Mouse (Mus musculus) small intestine, adult 2 months (tissue): ENCODE measurements around the gene Nploc4.
A peak's percentile ranks its signal among the peaks of the same experiment; 100 is the strongest.

Experiments used
- CTCF ChIP-seq: fragments of 200-500 bp; IDR thresholded peaks from 2 replicates; pipeline ENCODE4 v1.5.1; 2012; ENCODE audit warnings: low read depth, mild to moderate bottlenecking, control low read depth, inconsistent platforms, low read length, moderate library complexity, mixed read lengths; ENCODE audit not compliant: insufficient replicate concordance, insufficient read length; ENCODE audit errors: extremely low read depth
- POLR2A ChIP-seq: fragments of 200-500 bp; IDR thresholded peaks from 2 replicates; pipeline ENCODE4 v1.6.1; 2012; ENCODE audit warnings: low read depth, mild to moderate bottlenecking, control low read depth, inconsistent platforms, low read length, moderate library complexity

DNA sequence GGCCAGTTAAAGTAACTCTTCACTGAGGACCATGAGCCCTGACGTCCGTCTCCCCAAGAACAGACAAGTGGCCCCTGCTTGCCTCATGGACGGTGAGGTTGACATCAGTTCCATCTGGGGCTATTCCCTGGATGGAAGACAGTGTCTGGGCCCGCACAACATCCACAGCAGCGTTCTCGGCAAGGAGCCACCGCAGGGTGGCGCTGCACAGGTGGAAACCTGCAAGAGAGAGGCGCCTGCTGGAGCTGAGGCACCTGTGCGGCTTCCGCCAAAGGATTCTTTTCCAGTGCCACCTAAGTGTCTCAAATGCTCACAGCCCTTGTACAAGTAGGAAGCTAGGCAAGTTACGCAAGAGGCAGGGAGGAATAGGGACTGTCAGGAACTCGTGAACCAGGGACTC lies 64.5 kb downstream of the Nploc4 start:
- TF ChIP-seq CTCF (0 out of 2 replicates have a peak, but pooled peaks have one; percentile 13), POLR2A (no peak)
